Mouse (Mus musculus): ENCODE measurements at regions not wholly inside any gene's neighbourhood (a gene's known extent, or its start where the extent isn't known, plus 50 kb on each side); places are given as distances from the start of the nearest gene placed in this dataset.
A peak's percentile ranks its signal among the peaks of the same experiment; 100 is the strongest.

GRCm38 (mm10) chr19:22047657-22048056 is 91.2 kb upstream of the Trpm3 start:
- Histone ChIP-seq H3K4me1 (ENCODE audit: insufficient read depth) (no peaks in the 10 kb centered on the region), H3K9me3 (ENCODE audit: low read length) (no peaks in the 10 kb centered on the region), H3K9ac (no peak overlapping the region), H3K27ac (ENCODE audit: low read depth, low read length) (no peak overlapping the region), H3K36me3 (ENCODE audit: insufficient read depth) (no peaks in the 10 kb centered on the region), H3K27me3 (ENCODE audit: insufficient read depth, low read length) (no peaks in the 10 kb centered on the region; the same call in 1 of the 2 replicates), H3K4me2 (ENCODE audit: low read depth) (no peak overlapping the region), H3K4me3 (ENCODE audit: low read depth, low read length) (no peak overlapping the region)
- WGBS = 46% methylated on average over 6 of the region's 6 CpGs
- DNase-seq = peak; percentile 59
- TF ChIP-seq CTCF (IDR thresholded peaks at IDR 0.05; ENCODE audit: low read depth) = no peak
- ATAC-seq = peak; percentile 63

- no peak overlapping the region for H3K27ac ChIP-seq (ENCODE audit: low read depth, low read length)
- ATAC-seq = no peak
- no peak overlapping the region for H3K9ac ChIP-seq
- H3K4me2 ChIP-seq (ENCODE audit: low read depth) = no peak overlapping the region
- H3K4me3 ChIP-seq (ENCODE audit: low read depth, low read length) = no peak overlapping the region
- H3K36me3 ChIP-seq (ENCODE audit: insufficient read depth) = no peaks in the 10 kb centered on the region
- peak; percentile 10 for DNase-seq
- no peaks in the 10 kb centered on the region for H3K27me3 ChIP-seq (ENCODE audit: insufficient read depth, low read length)
- no peaks in the 10 kb centered on the region; the same call in 1 of the 2 replicates for H3K4me1 ChIP-seq (ENCODE audit: insufficient read depth)
- H3K9me3 ChIP-seq (ENCODE audit: low read length) = no peaks in the 10 kb centered on the region
- no peak for TF ChIP-seq CTCF (IDR thresholded peaks at IDR 0.05; ENCODE audit: low read depth)
- 59% methylated on average over 8 of the region's 8 CpGs for WGBS
Measured at GRCm38 (mm10) chr19:22066302-22066701, 72.5 kb upstream of the Trpm3 start.

GRCm38 (mm10) chr19:22070246-22071030 is 68.4 kb upstream of the Trpm3 start:
- peak; percentile 20 for DNase-seq
- no peak for TF ChIP-seq CTCF (IDR thresholded peaks at IDR 0.05; ENCODE audit: low read depth)
- no peaks in the 10 kb centered on the region for H3K27me3 ChIP-seq (ENCODE audit: insufficient read depth, low read length)
- no peak overlapping the region for H3K4me3 ChIP-seq (ENCODE audit: low read depth, low read length)
- H3K27ac ChIP-seq (ENCODE audit: low read depth, low read length) = no peak overlapping the region
- H3K9ac ChIP-seq = no peak overlapping the region
- 58% methylated on average over 15 of the region's 15 CpGs for WGBS
- no peaks in the 10 kb centered on the region; the same call in 1 of the 2 replicates for H3K4me1 ChIP-seq (ENCODE audit: insufficient read depth)
- no peaks in the 10 kb centered on the region for H3K36me3 ChIP-seq (ENCODE audit: insufficient read depth)
- no peak overlapping the region for H3K4me2 ChIP-seq (ENCODE audit: low read depth)
- peak; percentile 18; the same call in 1 of the 2 replicates for ATAC-seq
- no peaks in the 10 kb centered on the region for H3K9me3 ChIP-seq (ENCODE audit: low read length)

- DNase-seq (no peak), ATAC-seq (no peak)
- Histone ChIP-seq H3K9ac (no peak overlapping the region), H3K4me2 (ENCODE audit: low read depth) (no peak overlapping the region), H3K9me3 (ENCODE audit: low read length) (no peaks in the 10 kb centered on the region), H3K36me3 (ENCODE audit: insufficient read depth) (no peaks in the 10 kb centered on the region), H3K27ac (ENCODE audit: low read depth, low read length) (no peak overlapping the region), H3K4me1 (ENCODE audit: insufficient read depth) (no peaks in the 10 kb centered on the region; the same call in 1 of the 2 replicates), H3K4me3 (ENCODE audit: low read depth, low read length) (no peak overlapping the region), H3K27me3 (ENCODE audit: insufficient read depth, low read length) (no peaks in the 10 kb centered on the region)
- WGBS = 34% methylated on average over 3 of the region's 3 CpGs
- TF ChIP-seq CTCF (IDR thresholded peaks at IDR 0.05; ENCODE audit: low read depth) = 0 out of 2 replicates have a peak, but pooled peaks have one; percentile 16
Measured at GRCm38 (mm10) chr19:22071701-22072100, 67.1 kb upstream of the Trpm3 start.

GRCm38 (mm10) chr19:22074042-22074441 is 64.8 kb upstream of the Trpm3 start:
- DNase-seq = peak; percentile 73
- peak; percentile 78 for ATAC-seq
- TF ChIP-seq CTCF (IDR thresholded peaks at IDR 0.05; ENCODE audit: low read depth) = no peak

GRCm38 (mm10) chr19:22081448-22081847 is 57.4 kb upstream of the Trpm3 start:
- Histone ChIP-seq H3K27me3 (ENCODE audit: insufficient read depth, low read length) (no peaks in the 10 kb centered on the region), H3K4me2 (ENCODE audit: low read depth) (no peak overlapping the region), H3K36me3 (ENCODE audit: insufficient read depth) (no peaks in the 10 kb centered on the region), H3K9me3 (ENCODE audit: low read length) (no peaks in the 10 kb centered on the region), H3K4me3 (ENCODE audit: low read depth, low read length) (no peak overlapping the region), H3K4me1 (ENCODE audit: insufficient read depth) (no peaks in the 10 kb centered on the region), H3K27ac (ENCODE audit: low read depth, low read length) (no peak overlapping the region), H3K9ac (no peak overlapping the region)
- 26% methylated on average over 4 of the region's 4 CpGs for WGBS
- no peak for TF ChIP-seq CTCF (IDR thresholded peaks at IDR 0.05; ENCODE audit: low read depth)
- ATAC-seq (peak; percentile 63; the same call in 1 of the 2 replicates), DNase-seq (peak; percentile 53)

More at GRCm38 (mm10) chr19:22074042-22074441, 64.8 kb upstream of the Trpm3 start:
- Histone ChIP-seq H3K4me1 (ENCODE audit: insufficient read depth) (no peaks in the 10 kb centered on the region; the same call in 1 of the 2 replicates), H3K27me3 (ENCODE audit: insufficient read depth, low read length) (no peaks in the 10 kb centered on the region), H3K36me3 (ENCODE audit: insufficient read depth) (no peaks in the 10 kb centered on the region), H3K4me3 (ENCODE audit: low read depth, low read length) (no peak overlapping the region), H3K9ac (no peak overlapping the region), H3K9me3 (ENCODE audit: low read length) (no peaks in the 10 kb centered on the region), H3K27ac (ENCODE audit: low read depth, low read length) (no peak overlapping the region), H3K4me2 (ENCODE audit: low read depth) (no peak overlapping the region)
- WGBS = 27% methylated on average over 7 of the region's 7 CpGs
